Mouse (Mus musculus): Measurements from ENCODE around the gene Sftpa1. TPM values are rescaled to one million over a fixed set of nuclear protein-coding genes. Genes with fewer than 3 reads are reported as not detected.

The Sftpa1 gene
- polyA plus RNA-seq, 2 experiments: not detected

DNA sequence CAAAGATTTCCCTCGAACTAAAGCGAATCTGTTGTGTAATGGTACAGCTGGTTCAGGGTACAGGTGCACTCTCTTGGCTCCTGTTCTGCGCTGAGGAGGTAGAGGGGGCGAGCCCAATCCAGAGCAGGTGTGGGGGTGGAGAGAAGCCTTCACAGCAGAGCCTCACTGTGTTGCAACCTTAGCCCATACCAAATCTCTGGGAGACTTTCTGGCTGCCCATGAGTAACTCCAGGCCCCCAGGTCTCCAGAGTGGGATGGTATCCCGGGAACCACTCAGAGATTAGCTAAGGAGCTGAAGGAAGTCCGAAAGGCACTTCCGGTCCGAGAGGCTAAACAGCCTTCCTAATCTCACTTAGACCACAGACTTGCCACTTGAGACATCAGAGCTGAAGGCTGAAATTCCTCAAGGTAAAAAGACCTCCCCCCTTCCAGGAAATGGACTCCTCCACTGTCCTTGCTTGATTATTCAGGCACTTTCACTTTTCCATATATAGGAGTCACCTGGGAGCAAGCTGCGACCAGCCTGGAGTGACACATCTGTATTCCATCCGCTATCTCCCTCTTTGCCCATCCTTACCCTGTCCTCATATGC, 26.6 kb upstream of the Sftpa1 start, which contains the start of gene Mat1a:
Gene Mat1a, plus strand, starts transcription at position 183 of the 592 bp plus-strand sequence.
- Histone ChIP-seq H3K4me3 (replicated peaks; ENCODE audit: low read length) (no peak within 1 kb of the TSS), H3K36me3 (ENCODE audit: control insufficient read depth, insufficient read depth, low read length) (no peaks in the 10 kb centered on the region), H3K27me3 (ENCODE audit: control insufficient read depth, insufficient read depth, low read length) (no peaks in the 10 kb centered on the region), H3K27ac (replicated peaks; ENCODE audit: low read depth, low read length) (no peak within 1 kb of the TSS), H3K9me3 (ENCODE audit: control insufficient read depth, low read length) (no peaks in the 10 kb centered on the region), H3K4me1 (ENCODE audit: control insufficient read depth, insufficient read depth, low read length) (no peaks in the 10 kb centered on the region), H3K9ac (ENCODE audit: low read depth, low read length, severe bottlenecking) (no peak within 1 kb of the TSS), H3K4me2 (replicated peaks; ENCODE audit: low read depth, low read length, severe bottlenecking) (no peak within 1 kb of the TSS)
- 69% methylated on average over 10 of the region's 10 CpGs for WGBS
- DNase-seq (ENCODE audit: low spot score): no peak
- no peak for ATAC-seq (ENCODE audit: low FRiP score, low read depth)
- TF ChIP-seq POLR2A (IDR thresholded peaks at IDR 0.05; ENCODE audit: borderline replicate concordance, extremely low read depth, insufficient read depth, insufficient read length): no peak

- WGBS: 86% methylated on average over 7 of the region's 7 CpGs
- H3K4me1 ChIP-seq (ENCODE audit: control insufficient read depth, insufficient read depth, low read length): no peaks in the 10 kb centered on the region
- DNase-seq (ENCODE audit: low spot score): no peak
- H3K27ac ChIP-seq (replicated peaks; ENCODE audit: low read depth, low read length): no peak overlapping the region
- H3K27me3 ChIP-seq (ENCODE audit: control insufficient read depth, insufficient read depth, low read length): no peaks in the 10 kb centered on the region
- H3K4me3 ChIP-seq (replicated peaks; ENCODE audit: low read length): no peak overlapping the region
- H3K36me3 ChIP-seq (ENCODE audit: control insufficient read depth, insufficient read depth, low read length): no peaks in the 10 kb centered on the region
- TF ChIP-seq POLR2A (IDR thresholded peaks at IDR 0.05; ENCODE audit: borderline replicate concordance, extremely low read depth, insufficient read depth, insufficient read length): no peak
- 0 out of 2 replicates have a peak, but pooled peaks cover 2% of the 10 kb centered on the region for H3K9me3 ChIP-seq (ENCODE audit: control insufficient read depth, low read length)
- ATAC-seq (ENCODE audit: low FRiP score, low read depth): no peak
- H3K4me2 ChIP-seq (replicated peaks; ENCODE audit: low read depth, low read length, severe bottlenecking): no peak overlapping the region
- no peak overlapping the region for H3K9ac ChIP-seq (ENCODE audit: low read depth, low read length, severe bottlenecking)
Measured at GRCm38 (mm10) chr14:41111031-41111668, 20.4 kb upstream of the Sftpa1 start.

- H3K4me2 ChIP-seq (replicated peaks; ENCODE audit: low read depth, low read length, severe bottlenecking): no peak overlapping the region
- no peaks in the 10 kb centered on the region for H3K4me1 ChIP-seq (ENCODE audit: control insufficient read depth, insufficient read depth, low read length)
- no peak overlapping the region for H3K4me3 ChIP-seq (replicated peaks; ENCODE audit: low read length)
- ATAC-seq (ENCODE audit: low FRiP score, low read depth): no peak
- H3K27me3 ChIP-seq (ENCODE audit: control insufficient read depth, insufficient read depth, low read length): no peaks in the 10 kb centered on the region
- H3K36me3 ChIP-seq (ENCODE audit: control insufficient read depth, insufficient read depth, low read length): no peaks in the 10 kb centered on the region
- no peak overlapping the region for H3K27ac ChIP-seq (replicated peaks; ENCODE audit: low read depth, low read length)
- DNase-seq (ENCODE audit: low spot score): no peak
- 71% methylated on average over 4 of the region's 4 CpGs for WGBS
- TF ChIP-seq POLR2A (IDR thresholded peaks at IDR 0.05; ENCODE audit: borderline replicate concordance, extremely low read depth, insufficient read depth, insufficient read length): no peak
- 0 out of 2 replicates have a peak, but pooled peaks cover 3% of the 10 kb centered on the region for H3K9me3 ChIP-seq (ENCODE audit: control insufficient read depth, low read length)
- no peak overlapping the region for H3K9ac ChIP-seq (ENCODE audit: low read depth, low read length, severe bottlenecking)
Measured at GRCm38 (mm10) chr14:41112944-41113343, 18.6 kb upstream of the Sftpa1 start.

DNA sequence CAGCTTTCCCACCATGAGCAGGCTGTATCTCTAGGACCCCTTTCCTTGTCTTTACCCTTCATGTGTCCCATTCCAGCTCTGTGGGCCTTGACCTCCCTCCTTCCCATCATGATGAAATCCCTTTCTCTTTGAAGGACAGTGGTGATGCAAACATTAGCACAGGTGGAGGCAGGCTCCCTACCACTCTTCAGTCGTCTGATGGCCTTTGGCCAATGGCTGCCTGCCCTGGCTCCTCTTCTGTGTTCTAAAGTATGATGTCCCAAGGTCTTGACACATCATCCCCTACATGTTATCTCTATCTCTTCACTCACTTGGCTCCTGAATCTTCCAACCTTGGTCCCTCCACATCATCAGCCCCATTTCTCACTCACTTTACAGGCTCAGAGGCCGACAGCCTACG, 15.3 kb upstream of the Sftpa1 start:
- ATAC-seq (ENCODE audit: low FRiP score, low read depth) (no peak), DNase-seq (ENCODE audit: low spot score) (no peak)
- 81% methylated on average over 3 of the region's 3 CpGs for WGBS

DNA sequence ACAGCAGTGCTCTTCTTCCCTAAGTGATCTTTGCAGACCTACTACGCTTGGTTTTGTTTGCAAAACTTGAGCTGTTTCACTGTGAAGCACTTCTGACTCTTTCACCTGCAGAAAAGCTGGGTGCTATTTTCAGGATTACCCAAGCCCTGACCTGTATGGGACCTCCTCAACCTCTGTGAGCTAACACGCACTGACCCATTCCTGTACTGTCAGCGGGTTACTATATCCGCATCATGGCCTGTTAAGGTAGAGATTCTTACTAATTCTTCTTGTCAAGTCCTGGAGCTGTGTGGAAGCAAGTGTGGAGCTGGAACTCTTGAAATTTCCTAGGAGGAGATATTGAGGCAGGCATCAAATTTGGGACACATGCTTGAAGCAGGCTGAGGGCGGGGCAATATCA, 6.9 kb upstream of the Sftpa1 start:
- WGBS: 81% methylated on average over 5 of the region's 5 CpGs
- Histone ChIP-seq H3K4me2 (replicated peaks; ENCODE audit: low read depth, low read length, severe bottlenecking) (no peak overlapping the region), H3K4me1 (ENCODE audit: control insufficient read depth, insufficient read depth, low read length) (no peaks in the 10 kb centered on the region), H3K27me3 (ENCODE audit: control insufficient read depth, insufficient read depth, low read length) (no peaks in the 10 kb centered on the region), H3K4me3 (replicated peaks; ENCODE audit: low read length) (no peak overlapping the region), H3K27ac (replicated peaks; ENCODE audit: low read depth, low read length) (no peak overlapping the region), H3K36me3 (ENCODE audit: control insufficient read depth, insufficient read depth, low read length) (no peaks in the 10 kb centered on the region), H3K9ac (ENCODE audit: low read depth, low read length, severe bottlenecking) (no peak overlapping the region), H3K9me3 (ENCODE audit: control insufficient read depth, low read length) (no peaks in the 10 kb centered on the region)
- TF ChIP-seq POLR2A (IDR thresholded peaks at IDR 0.05; ENCODE audit: borderline replicate concordance, extremely low read depth, insufficient read depth, insufficient read length): no peak
- DNase-seq (ENCODE audit: low spot score) (no peak), ATAC-seq (ENCODE audit: low FRiP score, low read depth) (no peak)

More for the DNA sequence above, 15.3 kb upstream of the Sftpa1 start:
- Histone ChIP-seq H3K4me1 (ENCODE audit: control insufficient read depth, insufficient read depth, low read length) (no peaks in the 10 kb centered on the region), H3K27me3 (ENCODE audit: control insufficient read depth, insufficient read depth, low read length) (no peaks in the 10 kb centered on the region), H3K4me2 (replicated peaks; ENCODE audit: low read depth, low read length, severe bottlenecking) (no peak overlapping the region), H3K9me3 (ENCODE audit: control insufficient read depth, low read length) (0 out of 2 replicates have a peak, but pooled peaks cover 3% of the 10 kb centered on the region), H3K9ac (ENCODE audit: low read depth, low read length, severe bottlenecking) (no peak overlapping the region), H3K36me3 (ENCODE audit: control insufficient read depth, insufficient read depth, low read length) (no peaks in the 10 kb centered on the region), H3K4me3 (replicated peaks; ENCODE audit: low read length) (no peak overlapping the region), H3K27ac (replicated peaks; ENCODE audit: low read depth, low read length) (no peak overlapping the region)
- no peak for TF ChIP-seq POLR2A (IDR thresholded peaks at IDR 0.05; ENCODE audit: borderline replicate concordance, extremely low read depth, insufficient read depth, insufficient read length)

All from limb, embryonic 14.5 days (tissue).